Mouse (Mus musculus) ES-E14 (cell line): Measurements from ENCODE around the gene Hist1h3f. TPM values are rescaled to one million over a fixed set of nuclear protein-coding genes. Genes with fewer than 3 reads are reported as not detected.
A peak's percentile ranks its signal among the peaks of the same experiment; 100 is the strongest.

Experiments used
- DNase-seq: peaks from one replicate; pipeline ENCODE4 v3.0.0-alpha.2; 2013; ENCODE audit warnings: low read depth, low spot score
- H3K27ac ChIP-seq: 2 replicates; pipeline ENCODE4 v1.5.1; 2012; ENCODE audit warnings: low read depth, mild to moderate bottlenecking, low read length, moderate library complexity, mixed read lengths; ENCODE audit not compliant: poor library complexity, insufficient read depth, severe bottlenecking
- H3K36me3 ChIP-seq: 2 replicates; pipeline ENCODE4 v1.6.1; 2012; ENCODE audit warnings: mild to moderate bottlenecking, low read length, moderate library complexity, mixed read lengths; ENCODE audit not compliant: control insufficient read depth, poor library complexity, insufficient read depth, severe bottlenecking
- H3K4me1 ChIP-seq, 2 experiments: fragments of 150-350 bp in 1 of 2; sonication (generic) in 1 of 2; 2 replicates each; pipeline ENCODE4 v1.6.1; 2012; ENCODE audit warnings: low read length in 2 of 2, mild to moderate bottlenecking in 1 of 2, mixed read lengths in 1 of 2; ENCODE audit not compliant: control insufficient read depth in 2 of 2, insufficient read depth in 2 of 2, poor library complexity in 1 of 2
- H3K4me3 ChIP-seq, 2 experiments: fragments of 150-350 bp in 1 of 2; sonication (generic) in 1 of 2; 2 replicates each; pipeline ENCODE4 v1.5.1; 2012; ENCODE audit warnings: low read length in 2 of 2, low read depth in 1 of 2, mild to moderate bottlenecking in 1 of 2, mixed read lengths in 1 of 2; ENCODE audit not compliant: insufficient read depth in 1 of 2, poor library complexity in 1 of 2, severe bottlenecking in 1 of 2
- H3K9ac ChIP-seq: 2 replicates; pipeline ENCODE4 v1.6.1; 2012; ENCODE audit warnings: low read depth, mild to moderate bottlenecking, low read length, mixed read lengths; ENCODE audit not compliant: poor library complexity, insufficient read depth, severe bottlenecking
- H3K9me3 ChIP-seq: fragments of 150-350 bp; sonication (generic); 2 replicates; pipeline ENCODE4 v1.6.1; 2012; ENCODE audit warnings: low read depth, mild to moderate bottlenecking, low read length; ENCODE audit not compliant: control insufficient read depth, insufficient read depth
- CHD2 ChIP-seq: IDR thresholded peaks from 2 replicates; pipeline ENCODE4 v1.6.1; 2014; ENCODE audit warnings: mild to moderate bottlenecking, low read depth, low read length, inconsistent platforms
- HCFC1 ChIP-seq: IDR thresholded peaks from 2 replicates; pipeline ENCODE4 v1.6.1; 2012; ENCODE audit warnings: low read length, inconsistent platforms, borderline replicate concordance; ENCODE audit not compliant: insufficient read depth
- MAFK ChIP-seq: IDR thresholded peaks from 2 replicates; pipeline ENCODE4 v1.6.1; 2014; ENCODE audit warnings: mild to moderate bottlenecking, low read depth, low read length, inconsistent platforms; ENCODE audit not compliant: insufficient read depth
- ZC3H11A ChIP-seq: IDR thresholded peaks from 2 replicates; pipeline ENCODE4 v1.6.1; 2012; ENCODE audit warnings: low read depth, mild to moderate bottlenecking, inconsistent platforms, low read length, borderline replicate concordance
- ZNF384 ChIP-seq: IDR thresholded peaks from 2 replicates; pipeline ENCODE4 v1.6.1; 2012; ENCODE audit warnings: low read depth, low read length, inconsistent platforms
- in situ Hi-C, 2 experiments: fragments of 600-800 bp; cut with MboI; formaldehyde crosslinking; loops; one replicate each; pipeline ENCODE4 v1.15.1; 2025; ENCODE audit warnings: low sequenced_read_pairs in 2 of 2, inconsistent platforms in 1 of 2; ENCODE audit not compliant: unreplicated experiment in 2 of 2
- total RNA-seq: library from RNA; depleted of rRNA; stranded (reverse); fragments of 300-350 nt; gene quantifications from 2 replicates; pipeline ENCODE4 v1.2.3, GENCODE M21; 2012

Hist1h3f gene
- total RNA-seq, 1 experiment = 289 TPM

DNA sequence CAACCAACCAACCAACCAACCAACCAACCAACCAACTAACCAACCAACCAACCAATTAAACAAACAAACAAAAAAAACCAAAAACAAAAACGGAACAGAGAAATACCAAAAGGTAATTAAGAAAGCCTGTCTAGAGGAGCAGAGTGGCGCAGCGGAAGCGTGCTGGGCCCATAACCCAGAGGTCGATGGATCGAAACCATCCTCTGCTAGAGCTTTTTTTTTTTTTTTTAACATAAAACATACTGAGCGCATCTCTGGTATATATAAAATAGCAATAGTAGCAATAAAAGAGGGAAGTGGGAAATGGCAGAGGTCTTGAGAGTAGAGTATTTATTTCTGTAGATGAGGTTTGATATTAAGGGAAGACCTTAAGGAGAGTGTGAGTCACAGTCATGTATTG lies 43.9 kb upstream of the Hist1h3f start:
- TF ChIP-seq MAFK (peak; percentile 88), ZC3H11A (no peak), ZNF384 (peak; percentile 93), HCFC1 (no peak), CHD2 (no peak)
- Histone ChIP-seq H3K27ac (no peak overlapping the region), H3K9ac (no peak overlapping the region), H3K4me3 (peak overlapping the region in 1 of 2 experiments; percentile 40; a peak in 3 of 4 replicates), H3K9me3 (no peaks in the 10 kb centered on the region), H3K4me1 (peaks cover 0 to 9% of the 10 kb centered on the region in 2 experiments; a peak in 2 of 4 replicates), H3K36me3 (no peaks in the 10 kb centered on the region)
- DNase-seq = no peak
- in situ Hi-C loops = loop anchor here (25.0 kb wide), 1 partner anchor 188 kb away; no protein-coding TSS in a partner anchor

- no peak overlapping the region for H3K27ac ChIP-seq
- H3K4me3 ChIP-seq = peak overlapping the region in 1 of 2 experiments; percentile 40; a peak in 2 of 4 replicates
- in situ Hi-C loops = loop anchor here (25.0 kb wide), 1 partner anchor 188 kb away; no protein-coding TSS in a partner anchor
- H3K4me1 ChIP-seq = peaks cover 0 to 7% of the 10 kb centered on the region in 2 experiments; a peak in 2 of 4 replicates
- no peaks in the 10 kb centered on the region for H3K36me3 ChIP-seq
- no peaks in the 10 kb centered on the region for H3K9me3 ChIP-seq
- DNase-seq = peak; percentile 76
- H3K9ac ChIP-seq = no peak overlapping the region
- TF ChIP-seq MAFK (peak; percentile 94), ZNF384 (no peak)
Measured at GRCm38 (mm10) chr13:23500424-23501200, 43.2 kb upstream of the Hist1h3f start.

- no peak for DNase-seq
- Histone ChIP-seq H3K27ac (no peak overlapping the region), H3K4me1 (peaks cover 0 to 6% of the 10 kb centered on the region in 2 experiments; a peak in 2 of 4 replicates), H3K4me3 (peak overlapping the region; percentile 25 to 34; a peak in 3 of 4 replicates), H3K9me3 (no peaks in the 10 kb centered on the region), H3K9ac (no peak overlapping the region), H3K36me3 (no peaks in the 10 kb centered on the region)
- in situ Hi-C loops = loop anchor here (25.0 kb wide), 1 partner anchor 189 kb away; no protein-coding TSS in a partner anchor
- no peak for TF ChIP-seq CHD2
- no peak for TF ChIP-seq ZC3H11A
- TF ChIP-seq MAFK = no peak
- no peak for TF ChIP-seq HCFC1
Measured at GRCm38 (mm10) chr13:23501511-23501910, 42.3 kb upstream of the Hist1h3f start.

DNA sequence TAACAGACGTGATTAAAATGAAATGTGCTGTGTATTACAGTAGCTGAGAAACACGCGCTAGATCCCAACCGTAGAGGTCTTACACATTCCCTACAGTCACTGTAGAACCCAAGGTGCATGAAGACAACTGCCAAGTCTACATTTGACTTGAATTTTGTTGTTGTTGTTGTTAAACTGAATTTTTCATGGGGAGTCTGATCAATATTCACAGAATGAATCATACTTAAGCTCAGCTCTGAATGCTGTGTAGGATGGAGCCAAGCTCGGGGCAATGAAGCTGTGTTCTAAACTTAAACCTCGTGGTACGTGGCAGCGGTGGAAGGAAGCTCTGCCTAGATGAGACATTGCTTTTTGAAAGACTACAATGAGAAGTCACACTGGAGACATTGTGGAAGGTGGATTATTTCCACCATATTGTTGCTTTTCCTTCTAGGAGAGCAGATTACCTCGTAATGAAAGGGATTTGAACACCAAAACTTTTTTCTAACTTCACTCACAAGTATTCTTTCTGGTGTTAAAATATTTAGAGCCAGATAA lies 41.8 kb upstream of the Hist1h3f start:
- Histone ChIP-seq H3K27ac (no peak overlapping the region), H3K9me3 (no peaks in the 10 kb centered on the region), H3K4me3 (peak overlapping the region in 1 of 2 experiments; percentile 34; a peak in 2 of 4 replicates), H3K4me1 (peaks cover 0 to 6% of the 10 kb centered on the region in 2 experiments; a peak in 2 of 4 replicates), H3K36me3 (no peaks in the 10 kb centered on the region), H3K9ac (no peak overlapping the region)
- in situ Hi-C loops = loop anchor here (25.0 kb wide), 1 partner anchor 190 kb away; no protein-coding TSS in a partner anchor
- TF ChIP-seq CHD2 (no peak), ZNF384 (no peak), HCFC1 (no peak), ZC3H11A (no peak), MAFK (no peak)
- no peak for DNase-seq
